Mouse (Mus musculus) forebrain, embryonic 12.5 days (tissue): ENCODE data around the gene Calhm5. TPM values are rescaled to one million over a fixed set of nuclear protein-coding genes. Genes with fewer than 3 reads are reported as not detected.

Source experiments
- ATAC-seq: fragments of 200-750 bp; cut with Nextera tagmentation; 2 replicates; pipeline ENCODE4 v1.8.0; 2017; ENCODE audit warnings: moderate TSS enrichment; ENCODE audit not compliant: low FRiP score
- H3K27ac ChIP-seq: fragments of 300-500 bp; sonication (generic); 2 replicates; pipeline ENCODE4 v1.5.1; 2016; ENCODE audit warnings: mild to moderate bottlenecking
- H3K27me3 ChIP-seq: fragments of 300-500 bp; sonication (generic); 2 replicates; pipeline ENCODE4 v1.6.1; 2016; ENCODE audit warnings: mild to moderate bottlenecking
- H3K36me3 ChIP-seq: fragments of 300-500 bp; sonication (generic); replicated peaks from 2 replicates; pipeline ENCODE4 v1.6.1; 2016; ENCODE audit warnings: mild to moderate bottlenecking
- H3K4me1 ChIP-seq: fragments of 300-500 bp; sonication (generic); 2 replicates; pipeline ENCODE4 v1.6.1; 2016
- H3K4me2 ChIP-seq: fragments of 300-500 bp; sonication (generic); 2 replicates; pipeline ENCODE4 v1.6.1; 2016; ENCODE audit warnings: mild to moderate bottlenecking, moderate library complexity
- H3K4me3 ChIP-seq: fragments of 300-500 bp; sonication (generic); replicated peaks from 2 replicates; pipeline ENCODE4 v1.5.1; 2016; ENCODE audit warnings: mild to moderate bottlenecking
- H3K9ac ChIP-seq: fragments of 300-500 bp; sonication (generic); 2 replicates; pipeline ENCODE4 v1.6.1; 2016; ENCODE audit warnings: mild to moderate bottlenecking
- H3K9me3 ChIP-seq: fragments of 300-500 bp; sonication (generic); 2 replicates; pipeline ENCODE4 v1.6.1; 2016
- WGBS: fragments of 180-500 bp; shearing (Covaris S2); methylation state at CpG from one replicate; pipeline ENCODE4 v1.1.7; 2016; 5-methylcytosine and 5-hydroxymethylcytosine counted together
- polyA plus RNA-seq: library from polyadenylated mRNA; unstranded; fragments of >200 nt; fragmentation: Nextera tagmentation; extraction: Ambion mirVana; gene quantifications from 2 replicates; pipeline ENCODE4 v1.2.1, GENCODE M21; 2016

The Calhm5 gene
- polyA plus RNA-seq, 1 experiment from 2014 or later: 0.24 TPM

GRCm38 (mm10) chr10:34066591-34066990 lies 29.7 kb downstream of the Calhm5 start:
- H3K4me1 ChIP-seq: peaks cover 5% of the 10 kb centered on the region; the same call in 1 of the 2 replicates
- H3K27ac ChIP-seq: no peak overlapping the region
- H3K9me3 ChIP-seq: no peaks in the 10 kb centered on the region
- no peaks in the 10 kb centered on the region for H3K36me3 ChIP-seq
- 65% methylated on average over 3 of the region's 3 CpGs for WGBS
- no peak for ATAC-seq
- H3K4me2 ChIP-seq: no peak overlapping the region
- H3K4me3 ChIP-seq: no peak overlapping the region
- no peak overlapping the region for H3K9ac ChIP-seq
- H3K27me3 ChIP-seq: no peaks in the 10 kb centered on the region

GRCm38 (mm10) chr10:34053987-34054386 lies 42.3 kb downstream of the Calhm5 start:
- H3K4me2 ChIP-seq: no peak overlapping the region
- H3K4me3 ChIP-seq: no peak overlapping the region
- H3K36me3 ChIP-seq: no peaks in the 10 kb centered on the region
- no peak for ATAC-seq
- no peaks in the 10 kb centered on the region for H3K4me1 ChIP-seq
- no peak overlapping the region for H3K9ac ChIP-seq
- no peaks in the 10 kb centered on the region for H3K9me3 ChIP-seq
- H3K27me3 ChIP-seq: no peaks in the 10 kb centered on the region
- WGBS: 86% methylated on average over 2 of the region's 2 CpGs
- no peak overlapping the region for H3K27ac ChIP-seq

- ATAC-seq: no peak
These were observed 52.1 kb downstream of the Calhm5 start, which contains the start of gene Calhm4 for GRCm38 (mm10) chr10:34044210-34044609. TSS of gene Calhm4 (minus strand) at chr10:34044310.

More at GRCm38 (mm10) chr10:34044210-34044609, 52.1 kb downstream of the Calhm5 start, which contains the start of gene Calhm4:
- H3K27ac ChIP-seq: no peak within 1 kb of the TSS
- no peaks in the 10 kb centered on the region for H3K27me3 ChIP-seq
- no peak within 1 kb of the TSS for H3K9ac ChIP-seq
- H3K4me2 ChIP-seq: no peak within 1 kb of the TSS
- no peaks in the 10 kb centered on the region for H3K9me3 ChIP-seq
- 85% methylated on average over 5 of the region's 5 CpGs for WGBS
- no peaks in the 10 kb centered on the region for H3K4me1 ChIP-seq
- H3K4me3 ChIP-seq: no peak within 1 kb of the TSS
- no peaks in the 10 kb centered on the region for H3K36me3 ChIP-seq

Other genes with a start within 250 kb of the Calhm5 start
- gene Sult3a1, start 238.8 kb downstream of the Calhm5 start, polyA plus RNA-seq: not detected in 2 replicates
- gene Rsph4a, start 191.4 kb downstream of the Calhm5 start, polyA plus RNA-seq: 0.41 and 0.54 TPM in 2 replicates
- gene Zup1, start 145.2 kb downstream of the Calhm5 start, polyA plus RNA-seq: 27.2 and 29.7 TPM in 2 replicates
- gene Rwdd1, start 76.9 kb downstream of the Calhm5 start, polyA plus RNA-seq: 154 and 155 TPM in 2 replicates
- gene Trappc3l, start 58.9 kb downstream of the Calhm5 start, polyA plus RNA-seq: not detected in 2 replicates
- not detected in 2 replicates for gene Calhm4, start 52.2 kb downstream of the Calhm5 start, polyA plus RNA-seq
- 0.34 and 0.36 TPM in 2 replicates for gene Calhm6, start 31.5 kb upstream of the Calhm5 start, polyA plus RNA-seq
- 11.2 and 13.4 TPM in 2 replicates for gene Dse, start 111.2 kb upstream of the Calhm5 start, polyA plus RNA-seq
- gene Tspyl1, start 185.7 kb upstream of the Calhm5 start, polyA plus RNA-seq: 98.6 and 99.9 TPM in 2 replicates
- 99.3 and 103 TPM in 2 replicates for gene Tspyl4, start 200.9 kb upstream of the Calhm5 start, polyA plus RNA-seq